Mouse (Mus musculus): ENCODE measurements around the gene Gm44973. TPM values are rescaled to one million over a fixed set of nuclear protein-coding genes. Genes with fewer than 3 reads are reported as not detected.
"Not testable (repeated sequence)": the region's sequence is repeated elsewhere in the genome, so short reads cannot be mapped to it uniquely, and the experiment has no call there.

The Gm44973 gene
- polyA plus RNA-seq (2012; rRNA removed), result 0.37 TPM in 1 of 2 replicates, not detected in the other

- DNase-seq (ENCODE audit: low read depth, low spot score), result peak; percentile 82
- WGBS, result under 1% methylated on average over 66 of the region's 76 CpGs
These were observed at the start of gene Gm44973 for GRCm38 (mm10) chr7:5015118-5016001. Gene Gm44973 (plus strand): TSS chr7:5015496.

GRCm38 (mm10) chr7:4971068-4971467, 44.2 kb upstream of the Gm44973 start, which contains the start of gene Sbk3:
Gene Sbk3 (minus strand): TSS chr7:4971168.
- WGBS, result 43% methylated on average over 6 of the region's 6 CpGs
- no peak for DNase-seq (ENCODE audit: low read depth, low spot score)

- 30% methylated on average over 7 of the region's 7 CpGs for WGBS
- DNase-seq (ENCODE audit: low read depth, low spot score), result no peak
These were observed 43.6 kb upstream of the Gm44973 start for GRCm38 (mm10) chr7:4971710-4972109.

GRCm38 (mm10) chr7:4972321-4973047, 42.8 kb upstream of the Gm44973 start:
- WGBS, result 61% methylated on average over 18 of the region's 18 CpGs
- no peak for DNase-seq (ENCODE audit: low read depth, low spot score)

GRCm38 (mm10) chr7:4975455-4975854, 39.8 kb upstream of the Gm44973 start:
- 23% methylated on average over 4 of the region's 4 CpGs for WGBS

GRCm38 (mm10) chr7:4976832-4977231, 38.5 kb upstream of the Gm44973 start:
- DNase-seq (ENCODE audit: low read depth, low spot score), result no peak
- WGBS, result 92% methylated on average over 7 of the region's 7 CpGs

More at GRCm38 (mm10) chr7:4975455-4975854, 39.8 kb upstream of the Gm44973 start:
- no peak for DNase-seq (ENCODE audit: low read depth, low spot score)

GRCm38 (mm10) chr7:4988250-4988649, 27.0 kb upstream of the Gm44973 start:
- no peak for DNase-seq (ENCODE audit: low read depth, low spot score)
- WGBS, result 14% methylated on average over 2 of the region's 2 CpGs

- WGBS, result 80% methylated on average over 51 of the region's 55 CpGs
- no peak for DNase-seq (ENCODE audit: low read depth, low spot score)
These were observed 21.8 kb upstream of the Gm44973 start for GRCm38 (mm10) chr7:4993347-4993998.

- no peak for DNase-seq (ENCODE audit: low read depth, low spot score)
- WGBS, result 82% methylated on average over 59 of the region's 59 CpGs
These were observed 21.1 kb upstream of the Gm44973 start for GRCm38 (mm10) chr7:4993999-4994788.

GRCm38 (mm10) chr7:4995268-4996002, 19.9 kb upstream of the Gm44973 start:
- 6% methylated on average over 19 of the region's 19 CpGs for WGBS

GRCm38 (mm10) chr7:4996003-4996895, 19.0 kb upstream of the Gm44973 start, which contains the start of gene Zfp579:
Gene Zfp579 (minus strand): TSS chr7:4996158.
- WGBS, result 5% methylated on average over 23 of the region's 26 CpGs
- peak; percentile 59 for DNase-seq (ENCODE audit: low read depth, low spot score)

More at GRCm38 (mm10) chr7:4995268-4996002, 19.9 kb upstream of the Gm44973 start:
- DNase-seq (ENCODE audit: low read depth, low spot score), result no peak

- WGBS, result 62% methylated on average over 8 of the region's 8 CpGs
- no peak for DNase-seq (ENCODE audit: low read depth, low spot score)
These were observed 18.4 kb upstream of the Gm44973 start for GRCm38 (mm10) chr7:4996934-4997333.

- no peak for DNase-seq (ENCODE audit: low read depth, low spot score)
- 45% methylated on average over 2 of the region's 2 CpGs for WGBS
These were observed 15.4 kb upstream of the Gm44973 start for GRCm38 (mm10) chr7:4999876-5000275.

- not testable (repeated sequence) for DNase-seq (ENCODE audit: low read depth, low spot score)
- 70% methylated on average over 8 of the region's 8 CpGs for WGBS
These were observed 12.4 kb upstream of the Gm44973 start for GRCm38 (mm10) chr7:5002876-5003275.

GRCm38 (mm10) chr7:5008229-5008628, 7.1 kb upstream of the Gm44973 start:
- 97% methylated on average over 26 of the region's 26 CpGs for WGBS
- DNase-seq (ENCODE audit: low read depth, low spot score), result no peak

- WGBS, result 90% methylated on average over 27 of the region's 27 CpGs
- no peak for DNase-seq (ENCODE audit: low read depth, low spot score)
These were observed 2.4 kb upstream of the Gm44973 start for GRCm38 (mm10) chr7:5012681-5013513.

Data from large intestine, adult 2 months (tissue).